Mouse (Mus musculus): ENCODE data around the gene Tulp4. TPM values are rescaled to one million over a fixed set of nuclear protein-coding genes. Genes with fewer than 3 reads are reported as not detected.

The Tulp4 gene
- polyA plus RNA-seq, 1 experiment from 2014 or later: 113 TPM

- no peaks in the 10 kb centered on the region for H3K9me3 ChIP-seq (ENCODE audit: control insufficient read depth, low read length)
- H3K36me3 ChIP-seq (ENCODE audit: control insufficient read depth, insufficient read depth, low read length): no peaks in the 10 kb centered on the region; the same call in 1 of the 2 replicates
- WGBS: 76% methylated on average over 7 of the region's 7 CpGs
- no peak overlapping the region for H3K4me2 ChIP-seq (ENCODE audit: low read length)
- no peak overlapping the region for H3K9ac ChIP-seq (ENCODE audit: low read depth, low read length)
- no peak overlapping the region for H3K4me3 ChIP-seq (ENCODE audit: low read length)
- no peaks in the 10 kb centered on the region for H3K27me3 ChIP-seq (replicated peaks; ENCODE audit: control insufficient read depth, insufficient read depth, low read length)
- H3K27ac ChIP-seq (ENCODE audit: low read depth, low read length): peak overlapping the region; percentile 55; the same call in 1 of the 2 replicates
- no peak for ATAC-seq
- H3K4me1 ChIP-seq (ENCODE audit: control insufficient read depth, insufficient read depth, low read depth, low read length): peaks cover 9% of the 10 kb centered on the region
Measured at GRCm38 (mm10) chr17:6172440-6172839, 66.2 kb downstream of the Tulp4 start.

DNA sequence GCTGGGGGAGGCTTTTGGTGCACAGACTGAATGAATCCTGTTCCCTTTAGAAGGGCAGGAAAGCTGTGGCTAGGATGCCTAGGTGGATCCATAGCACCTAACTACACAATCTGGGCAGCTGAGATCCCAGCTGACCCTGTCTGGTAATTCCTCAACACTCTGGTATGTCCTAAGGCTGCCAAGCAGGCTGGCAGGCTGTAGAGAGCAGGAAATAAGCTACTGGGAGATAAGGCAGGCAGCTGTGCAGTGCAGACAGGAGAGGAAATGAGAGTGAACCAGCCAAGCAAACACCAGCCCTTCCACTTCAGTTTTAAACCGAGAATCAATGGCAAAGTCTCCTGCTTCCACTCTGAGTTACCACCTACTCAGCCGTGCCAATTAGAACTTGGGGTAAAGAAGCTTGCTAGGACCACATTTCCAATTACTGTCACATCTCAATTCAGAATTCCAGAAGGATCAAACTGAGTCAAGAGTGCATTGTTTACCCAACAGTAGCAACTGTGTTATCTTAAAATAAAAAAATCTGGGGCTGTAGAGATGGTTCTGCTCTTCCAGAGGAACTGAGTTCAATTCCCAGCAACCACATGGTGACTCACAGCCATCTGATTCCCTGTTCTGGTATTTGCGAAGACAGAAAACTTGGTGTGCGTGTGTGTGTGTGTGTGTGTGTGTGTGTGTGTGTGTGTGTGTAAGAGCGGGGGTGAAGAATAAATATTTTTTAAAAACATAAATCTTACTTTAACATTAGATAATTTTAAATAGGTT is 66.9 kb downstream of the Tulp4 start:
- ATAC-seq: peak; percentile 71
- Histone ChIP-seq H3K4me1 (ENCODE audit: control insufficient read depth, insufficient read depth, low read depth, low read length) (peaks cover 9% of the 10 kb centered on the region), H3K4me3 (ENCODE audit: low read length) (no peak overlapping the region), H3K9me3 (ENCODE audit: control insufficient read depth, low read length) (no peaks in the 10 kb centered on the region), H3K4me2 (ENCODE audit: low read length) (no peak overlapping the region), H3K27ac (ENCODE audit: low read depth, low read length) (peak overlapping the region; percentile 55), H3K36me3 (ENCODE audit: control insufficient read depth, insufficient read depth, low read length) (peaks cover 1% of the 10 kb centered on the region), H3K27me3 (replicated peaks; ENCODE audit: control insufficient read depth, insufficient read depth, low read length) (no peaks in the 10 kb centered on the region), H3K9ac (ENCODE audit: low read depth, low read length) (no peak overlapping the region)
- 73% methylated on average over 5 of the region's 5 CpGs for WGBS

DNA sequence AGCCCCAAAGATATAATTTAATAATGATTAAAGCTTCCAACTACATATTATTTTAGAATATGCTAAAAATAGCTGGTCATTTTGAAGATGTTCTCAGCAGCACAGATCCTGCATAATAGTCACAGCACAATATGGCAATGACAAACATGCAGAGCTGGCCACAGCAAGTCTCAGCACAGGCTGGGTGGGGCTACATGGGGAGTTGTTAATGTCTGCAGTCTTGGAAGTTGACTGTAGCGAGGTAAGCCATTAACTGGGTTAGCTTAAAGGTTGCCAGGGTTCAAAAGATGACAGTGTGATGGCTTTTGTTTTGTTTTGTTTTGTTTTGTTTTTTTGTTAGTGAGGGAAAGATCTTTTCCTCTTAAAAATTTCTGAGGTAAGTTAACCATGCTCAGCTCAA is 68.3 kb downstream of the Tulp4 start:
- H3K4me3 ChIP-seq (ENCODE audit: low read length): no peak overlapping the region
- H3K4me1 ChIP-seq (ENCODE audit: control insufficient read depth, insufficient read depth, low read depth, low read length): peaks cover 9% of the 10 kb centered on the region
- no peak overlapping the region for H3K4me2 ChIP-seq (ENCODE audit: low read length)
- H3K9me3 ChIP-seq (ENCODE audit: control insufficient read depth, low read length): no peaks in the 10 kb centered on the region
- H3K9ac ChIP-seq (ENCODE audit: low read depth, low read length): no peak overlapping the region
- no peak overlapping the region for H3K27ac ChIP-seq (ENCODE audit: low read depth, low read length)
- WGBS: 77% methylated on average over 1 of the region's 1 CpGs
- ATAC-seq: no peak
- H3K27me3 ChIP-seq (replicated peaks; ENCODE audit: control insufficient read depth, insufficient read depth, low read length): no peaks in the 10 kb centered on the region
- H3K36me3 ChIP-seq (ENCODE audit: control insufficient read depth, insufficient read depth, low read length): peaks cover 5% of the 10 kb centered on the region

GRCm38 (mm10) chr17:6178564-6179267 is 72.5 kb downstream of the Tulp4 start:
- H3K27ac ChIP-seq (ENCODE audit: low read depth, low read length): no peak overlapping the region
- no peak for ATAC-seq
- H3K9ac ChIP-seq (ENCODE audit: low read depth, low read length): no peak overlapping the region
- H3K4me1 ChIP-seq (ENCODE audit: control insufficient read depth, insufficient read depth, low read depth, low read length): peaks cover 6% of the 10 kb centered on the region
- H3K4me2 ChIP-seq (ENCODE audit: low read length): no peak overlapping the region
- no peaks in the 10 kb centered on the region for H3K9me3 ChIP-seq (ENCODE audit: control insufficient read depth, low read length)
- peaks cover 5% of the 10 kb centered on the region for H3K36me3 ChIP-seq (ENCODE audit: control insufficient read depth, insufficient read depth, low read length)
- H3K27me3 ChIP-seq (replicated peaks; ENCODE audit: control insufficient read depth, insufficient read depth, low read length): no peaks in the 10 kb centered on the region
- H3K4me3 ChIP-seq (ENCODE audit: low read length): no peak overlapping the region
- WGBS: 76% methylated on average over 6 of the region's 6 CpGs

GRCm38 (mm10) chr17:6179389-6179788 is 73.2 kb downstream of the Tulp4 start:
- Histone ChIP-seq H3K4me1 (ENCODE audit: control insufficient read depth, insufficient read depth, low read depth, low read length) (peaks cover 6% of the 10 kb centered on the region), H3K4me2 (ENCODE audit: low read length) (no peak overlapping the region), H3K9me3 (ENCODE audit: control insufficient read depth, low read length) (no peaks in the 10 kb centered on the region), H3K4me3 (ENCODE audit: low read length) (no peak overlapping the region), H3K36me3 (ENCODE audit: control insufficient read depth, insufficient read depth, low read length) (peaks cover 5% of the 10 kb centered on the region), H3K27me3 (replicated peaks; ENCODE audit: control insufficient read depth, insufficient read depth, low read length) (no peaks in the 10 kb centered on the region), H3K9ac (ENCODE audit: low read depth, low read length) (no peak overlapping the region), H3K27ac (ENCODE audit: low read depth, low read length) (no peak overlapping the region)
- no peak for ATAC-seq
- WGBS: 32% methylated on average over 4 of the region's 4 CpGs

DNA sequence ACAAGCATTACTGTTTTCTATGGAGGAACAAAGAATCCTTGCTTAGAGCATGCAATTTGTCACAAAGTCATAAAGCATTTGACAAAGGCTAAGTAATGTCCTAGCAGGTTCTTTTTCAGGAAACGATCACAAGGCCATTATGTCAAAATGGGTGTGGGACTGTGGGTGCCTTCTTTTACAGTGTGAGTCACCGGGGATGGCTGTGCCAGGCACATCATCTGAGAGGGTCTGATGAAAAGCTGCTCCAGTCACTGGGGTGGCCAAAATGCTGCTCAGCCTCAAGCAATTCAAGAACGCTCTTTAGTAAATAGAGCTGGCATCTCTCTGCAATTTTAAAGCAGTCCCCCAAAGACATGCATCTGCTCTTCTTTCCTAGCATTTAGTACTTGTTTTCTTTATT is 74.2 kb downstream of the Tulp4 start:
- Histone ChIP-seq H3K4me1 (ENCODE audit: control insufficient read depth, insufficient read depth, low read depth, low read length) (peaks cover 6% of the 10 kb centered on the region), H3K4me2 (ENCODE audit: low read length) (no peak overlapping the region), H3K36me3 (ENCODE audit: control insufficient read depth, insufficient read depth, low read length) (peaks cover 7% of the 10 kb centered on the region), H3K9ac (ENCODE audit: low read depth, low read length) (no peak overlapping the region), H3K27ac (ENCODE audit: low read depth, low read length) (peak overlapping the region; percentile 34; the same call in 1 of the 2 replicates), H3K27me3 (replicated peaks; ENCODE audit: control insufficient read depth, insufficient read depth, low read length) (no peaks in the 10 kb centered on the region), H3K4me3 (ENCODE audit: low read length) (no peak overlapping the region), H3K9me3 (ENCODE audit: control insufficient read depth, low read length) (no peaks in the 10 kb centered on the region)
- ATAC-seq: peak; percentile 66
- WGBS: 37% methylated on average over 3 of the region's 3 CpGs

DNA sequence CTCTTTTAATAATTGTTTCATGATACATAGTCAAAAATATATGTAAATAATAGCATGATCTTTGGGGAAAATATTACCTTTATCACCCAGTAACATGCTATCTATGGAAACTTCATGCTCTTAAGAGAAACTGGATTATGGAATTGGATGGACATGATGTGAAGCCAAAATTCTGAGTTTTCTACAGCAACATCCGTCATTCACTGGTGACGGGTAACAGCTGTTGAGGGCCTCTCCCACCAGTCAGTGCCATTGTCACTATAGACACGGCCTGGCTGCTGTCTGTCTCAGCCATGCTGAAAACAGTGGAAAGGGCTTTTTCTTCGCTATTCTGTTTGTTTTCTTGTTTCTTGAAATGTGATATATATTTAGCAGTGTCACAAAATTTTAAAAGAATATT is 76.5 kb downstream of the Tulp4 start:
- Histone ChIP-seq H3K27me3 (replicated peaks; ENCODE audit: control insufficient read depth, insufficient read depth, low read length) (no peaks in the 10 kb centered on the region), H3K27ac (ENCODE audit: low read depth, low read length) (no peak overlapping the region), H3K4me3 (ENCODE audit: low read length) (no peak overlapping the region), H3K9me3 (ENCODE audit: control insufficient read depth, low read length) (no peaks in the 10 kb centered on the region), H3K4me2 (ENCODE audit: low read length) (no peak overlapping the region), H3K36me3 (ENCODE audit: control insufficient read depth, insufficient read depth, low read length) (peaks cover 23% of the 10 kb centered on the region), H3K4me1 (ENCODE audit: control insufficient read depth, insufficient read depth, low read depth, low read length) (peaks cover 6% of the 10 kb centered on the region), H3K9ac (ENCODE audit: low read depth, low read length) (no peak overlapping the region)
- ATAC-seq: no peak
- WGBS: 54% methylated on average over 4 of the region's 4 CpGs

DNA sequence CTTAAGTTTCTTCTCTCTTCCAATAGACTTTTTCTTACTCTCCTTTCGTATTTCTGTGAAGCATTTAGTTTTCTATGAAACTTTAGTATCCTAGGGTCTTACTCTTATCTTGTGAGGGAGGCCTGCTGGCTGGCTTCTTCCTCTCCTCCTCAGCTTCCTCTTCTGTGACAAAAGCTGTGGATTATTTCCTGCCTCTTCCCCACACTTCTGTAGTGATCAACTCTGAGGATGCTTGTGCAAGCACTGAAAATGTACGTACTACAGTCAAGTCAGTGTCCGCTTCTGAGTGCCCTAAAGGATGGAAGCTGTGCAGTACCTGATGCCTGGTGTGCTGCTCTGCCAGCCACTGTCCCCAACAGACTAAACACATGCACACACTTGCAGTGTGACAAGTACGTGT is 80.4 kb downstream of the Tulp4 start:
- H3K27me3 ChIP-seq (replicated peaks; ENCODE audit: control insufficient read depth, insufficient read depth, low read length): no peaks in the 10 kb centered on the region
- WGBS: 94% methylated on average over 4 of the region's 4 CpGs
- no peak overlapping the region for H3K9ac ChIP-seq (ENCODE audit: low read depth, low read length)
- H3K4me1 ChIP-seq (ENCODE audit: control insufficient read depth, insufficient read depth, low read depth, low read length): no peaks in the 10 kb centered on the region
- no peak for ATAC-seq
- no peak overlapping the region for H3K27ac ChIP-seq (ENCODE audit: low read depth, low read length)
- H3K36me3 ChIP-seq (ENCODE audit: control insufficient read depth, insufficient read depth, low read length): peaks cover 22% of the 10 kb centered on the region
- H3K4me3 ChIP-seq (ENCODE audit: low read length): no peak overlapping the region
- H3K9me3 ChIP-seq (ENCODE audit: control insufficient read depth, low read length): no peaks in the 10 kb centered on the region
- no peak overlapping the region for H3K4me2 ChIP-seq (ENCODE audit: low read length)

DNA sequence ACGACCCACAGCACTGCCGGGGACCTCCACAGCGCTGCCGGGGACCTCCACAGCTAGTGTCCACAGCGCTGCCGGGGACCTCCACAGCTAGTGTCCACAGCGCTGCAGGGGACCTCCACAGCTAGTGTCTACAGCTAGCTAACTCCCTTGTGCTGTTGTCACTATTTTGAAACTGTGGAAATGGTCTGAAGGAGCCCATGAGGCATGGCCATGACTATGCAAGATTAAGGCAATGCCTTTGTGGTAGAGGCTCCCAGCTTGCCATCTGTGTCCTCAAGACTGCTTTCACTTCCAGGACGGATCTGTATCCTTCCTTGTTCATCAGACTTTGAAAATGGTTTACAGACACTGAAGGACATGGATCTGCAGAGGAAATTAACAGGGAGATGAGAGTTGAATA is 80.9 kb downstream of the Tulp4 start:
- Histone ChIP-seq H3K9me3 (ENCODE audit: control insufficient read depth, low read length) (no peaks in the 10 kb centered on the region), H3K4me3 (ENCODE audit: low read length) (no peak overlapping the region), H3K4me1 (ENCODE audit: control insufficient read depth, insufficient read depth, low read depth, low read length) (no peaks in the 10 kb centered on the region), H3K27ac (ENCODE audit: low read depth, low read length) (no peak overlapping the region), H3K4me2 (ENCODE audit: low read length) (no peak overlapping the region), H3K27me3 (replicated peaks; ENCODE audit: control insufficient read depth, insufficient read depth, low read length) (no peaks in the 10 kb centered on the region), H3K36me3 (ENCODE audit: control insufficient read depth, insufficient read depth, low read length) (peaks cover 23% of the 10 kb centered on the region), H3K9ac (ENCODE audit: low read depth, low read length) (no peak overlapping the region)
- 94% methylated on average over 8 of the region's 8 CpGs for WGBS
- ATAC-seq: no peak
